Mouse (Mus musculus) lung, embryonic 14.5 days (tissue): ENCODE measurements around the gene Cep72. TPM values are rescaled to one million over a fixed set of nuclear protein-coding genes. Genes with fewer than 3 reads are reported as not detected.
"Not testable (repeated sequence)": the region's sequence is repeated elsewhere in the genome, so short reads cannot be mapped to it uniquely, and the experiment has no call there.

Experiments used
- ATAC-seq: fragments of 200-750 bp; cut with Nextera tagmentation; 2 replicates; pipeline ENCODE4 v1.8.0; 2017; ENCODE audit warnings: mild to moderate bottlenecking, moderate TSS enrichment, moderate library complexity; ENCODE audit not compliant: insufficient read depth
- DNase-seq: peaks from one replicate; pipeline ENCODE4 v3.0.0-alpha.2; 2015
- H3K27ac ChIP-seq: fragments of 300-500 bp; sonication (generic); 2 replicates; pipeline ENCODE4 v1.5.1; 2014; ENCODE audit warnings: low read depth, mild to moderate bottlenecking, moderate library complexity
- H3K27me3 ChIP-seq: fragments of 300-500 bp; sonication (generic); 2 replicates; pipeline ENCODE4 v1.6.1; 2014; ENCODE audit warnings: low read length, control low read depth; ENCODE audit not compliant: insufficient read depth
- H3K36me3 ChIP-seq: fragments of 300-500 bp; sonication (generic); 2 replicates; pipeline ENCODE4 v1.6.1; 2014; ENCODE audit warnings: control low read depth; ENCODE audit not compliant: insufficient read depth
- H3K4me1 ChIP-seq: fragments of 300-500 bp; sonication (generic); 2 replicates; pipeline ENCODE4 v1.6.1; 2014; ENCODE audit warnings: antibody characterized with exemption, control low read depth; ENCODE audit not compliant: insufficient read depth
- H3K4me2 ChIP-seq: fragments of 300-500 bp; sonication (generic); 2 replicates; pipeline ENCODE4 v1.6.1; 2014; ENCODE audit warnings: mild to moderate bottlenecking
- H3K4me3 ChIP-seq: fragments of 300-500 bp; sonication (generic); 2 replicates; pipeline ENCODE4 v1.5.1; 2014; ENCODE audit warnings: low read depth, low read length
- H3K9ac ChIP-seq: fragments of 300-500 bp; sonication (generic); 2 replicates; pipeline ENCODE4 v1.6.1; 2014
- H3K9me3 ChIP-seq: fragments of 300-500 bp; sonication (generic); 2 replicates; pipeline ENCODE4 v1.6.1; 2016; ENCODE audit warnings: low read depth, low read length, control low read depth
- CTCF ChIP-seq: IDR thresholded peaks from 2 replicates; pipeline ENCODE4 v1.5.1; 2016; ENCODE audit warnings: antibody characterized with exemption, low read depth
- WGBS: fragments of 180-500 bp; shearing (Covaris S2); extraction: QIAGEN DNeasy Blood & Tissue Kit; methylation state at CpG from one replicate; pipeline ENCODE4 v1.1.7; 2014; 5-methylcytosine and 5-hydroxymethylcytosine counted together
- polyA plus RNA-seq: library from polyadenylated mRNA; unstranded; fragments of >200 nt; fragmentation: Nextera tagmentation; extraction: Ambion mirVana; gene quantifications from 2 replicates; pipeline ENCODE4 v1.2.1, GENCODE M21; 2014

Gene Cep72
- polyA plus RNA-seq, 1 experiment from 2014 or later: 19.3 TPM

DNA sequence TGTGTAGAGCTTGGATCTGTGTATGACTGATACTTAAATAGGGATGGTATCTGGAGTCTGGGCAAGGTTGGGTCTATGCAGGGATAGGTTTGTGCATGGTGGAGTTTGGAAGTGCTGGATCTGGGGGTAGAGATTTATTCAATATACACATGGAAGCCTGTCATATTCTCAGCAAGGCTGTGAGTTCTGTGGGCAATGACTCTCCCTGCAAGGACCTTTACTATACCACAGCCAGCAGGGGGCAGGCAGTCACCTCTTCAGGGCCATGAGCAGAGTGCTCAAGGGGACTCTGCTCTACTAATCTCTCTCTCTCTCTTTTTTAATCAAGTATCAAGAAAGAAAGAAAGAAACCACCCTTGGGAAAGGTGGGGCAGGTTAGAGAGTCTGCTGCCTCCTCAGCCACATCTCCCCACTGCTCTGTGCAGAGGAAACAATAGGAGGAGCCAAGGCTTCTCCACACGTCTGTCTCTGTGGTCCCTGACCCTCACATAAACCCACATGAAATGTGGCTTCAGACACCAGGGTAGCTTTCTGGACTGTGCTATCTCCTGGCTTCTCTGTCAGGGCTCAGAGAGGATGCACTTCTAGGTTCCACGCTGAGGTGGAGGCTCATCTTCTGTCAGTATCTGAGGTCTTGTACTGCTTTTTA, 34.7 kb upstream of the Cep72 start:
- no peak overlapping the region for H3K9ac ChIP-seq
- peak; percentile 81 for TF ChIP-seq CTCF
- DNase-seq (peak; percentile 84), ATAC-seq (peak; percentile 78; the same call in 1 of the 2 replicates)
- no peaks in the 10 kb centered on the region for H3K27me3 ChIP-seq
- 35% methylated on average over 2 of the region's 2 CpGs for WGBS
- H3K9me3 ChIP-seq: no peaks in the 10 kb centered on the region
- H3K4me2 ChIP-seq: no peak overlapping the region
- no peaks in the 10 kb centered on the region for H3K36me3 ChIP-seq
- H3K4me1 ChIP-seq: no peaks in the 10 kb centered on the region
- no peak overlapping the region for H3K27ac ChIP-seq
- no peak overlapping the region for H3K4me3 ChIP-seq

DNA sequence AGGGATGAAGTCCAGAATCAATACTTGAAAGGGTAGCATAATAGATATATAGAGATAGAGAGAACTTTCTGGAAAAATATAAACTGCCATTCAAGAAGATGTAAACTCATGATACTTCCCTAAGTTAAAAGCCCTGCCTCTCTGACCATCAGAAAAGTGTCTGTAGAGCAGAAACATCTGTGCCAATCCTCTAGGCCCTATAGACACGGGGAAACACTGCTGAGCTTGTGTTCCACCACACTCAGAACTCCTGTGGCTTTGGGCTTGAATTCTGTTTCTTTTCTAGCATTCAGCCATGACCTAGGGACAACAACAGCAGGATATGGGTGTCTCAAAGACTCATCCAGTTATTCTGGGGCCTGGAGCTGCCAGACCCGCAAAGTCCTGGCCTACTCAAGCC, 33.8 kb upstream of the Cep72 start:
- Histone ChIP-seq H3K36me3 (no peaks in the 10 kb centered on the region), H3K9ac (no peak overlapping the region), H3K27ac (no peak overlapping the region), H3K27me3 (no peaks in the 10 kb centered on the region), H3K4me3 (no peak overlapping the region), H3K9me3 (no peaks in the 10 kb centered on the region), H3K4me2 (no peak overlapping the region), H3K4me1 (no peaks in the 10 kb centered on the region)
- ATAC-seq: peak; percentile 73; the same call in 1 of the 2 replicates
- DNase-seq: peak; percentile 70
- 37% methylated on average over 2 of the region's 2 CpGs for WGBS
- no peak for TF ChIP-seq CTCF

DNA sequence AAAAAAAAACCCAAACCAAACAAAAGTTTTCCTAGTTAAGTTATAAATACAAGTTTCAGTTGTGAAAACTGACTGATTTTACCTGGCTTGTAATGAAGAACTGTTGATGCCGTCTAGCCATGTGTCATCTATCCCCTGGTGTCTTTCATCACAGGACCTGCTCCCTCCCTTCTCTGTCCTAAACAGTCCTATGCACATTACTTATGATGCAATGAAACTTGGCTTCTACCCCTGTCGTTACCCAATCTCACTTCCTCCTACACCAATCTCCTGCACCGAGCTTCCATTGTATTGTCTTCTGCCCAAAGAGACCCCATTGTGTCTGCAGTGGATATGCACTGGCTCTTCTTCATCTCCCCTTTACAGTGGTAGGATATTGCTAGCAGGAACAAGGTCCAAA, 28.2 kb upstream of the Cep72 start:
- no peak overlapping the region for H3K27ac ChIP-seq
- no peak for ATAC-seq
- no peaks in the 10 kb centered on the region for H3K36me3 ChIP-seq
- H3K27me3 ChIP-seq: no peaks in the 10 kb centered on the region
- no peak overlapping the region for H3K4me2 ChIP-seq
- no peak overlapping the region for H3K9ac ChIP-seq
- no peaks in the 10 kb centered on the region for H3K9me3 ChIP-seq
- TF ChIP-seq CTCF: no peak
- no peak overlapping the region for H3K4me3 ChIP-seq
- no peaks in the 10 kb centered on the region for H3K4me1 ChIP-seq
- DNase-seq: no peak
- WGBS: 66% methylated on average over 3 of the region's 3 CpGs

DNA sequence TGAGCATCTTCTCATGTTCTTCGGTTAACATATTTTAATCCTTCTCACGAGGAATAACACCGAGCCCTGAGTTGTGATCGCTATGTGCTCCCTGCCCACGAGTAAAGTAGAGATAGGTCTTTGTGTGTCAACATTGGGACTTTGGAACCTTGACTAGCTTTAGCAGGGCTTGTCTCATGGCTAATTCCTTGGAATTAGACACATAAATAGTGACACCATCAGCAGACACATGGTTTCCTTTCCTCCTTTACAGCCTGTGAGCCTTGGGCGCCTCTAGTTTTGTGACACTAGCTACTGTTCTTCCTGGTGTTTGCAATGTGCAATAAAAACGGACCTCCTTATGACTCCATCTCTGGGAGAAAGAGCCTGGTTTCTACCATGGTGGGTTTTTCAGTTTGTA, 11.3 kb upstream of the Cep72 start:
- no peak for TF ChIP-seq CTCF
- no peak for DNase-seq
- no peak for ATAC-seq
- H3K9me3 ChIP-seq: no peaks in the 10 kb centered on the region
- H3K4me2 ChIP-seq: no peak overlapping the region
- no peaks in the 10 kb centered on the region for H3K36me3 ChIP-seq
- H3K4me1 ChIP-seq: no peaks in the 10 kb centered on the region
- no peak overlapping the region for H3K4me3 ChIP-seq
- no peak overlapping the region for H3K27ac ChIP-seq
- 78% methylated on average over 7 of the region's 7 CpGs for WGBS
- H3K27me3 ChIP-seq: no peaks in the 10 kb centered on the region
- H3K9ac ChIP-seq: no peak overlapping the region

DNA sequence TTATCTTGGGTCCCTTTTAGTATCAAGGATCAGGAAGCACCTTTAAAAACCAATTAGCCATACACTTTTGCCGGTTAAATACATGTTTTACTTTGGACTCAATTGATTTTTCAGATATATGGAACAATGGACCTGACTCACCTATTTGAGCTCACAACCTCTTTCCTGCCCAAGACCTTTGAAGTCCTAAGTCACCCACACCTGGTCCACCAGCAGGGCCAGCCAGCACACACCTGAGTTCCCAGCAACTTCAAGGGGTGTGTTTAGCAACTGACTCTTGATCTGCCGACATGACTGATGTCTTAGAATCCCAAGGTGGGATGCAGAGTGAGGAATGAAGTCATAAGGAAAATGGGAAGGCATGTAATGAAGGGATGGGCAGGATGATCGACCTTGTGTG, 9.6 kb upstream of the Cep72 start:
- Histone ChIP-seq H3K27me3 (no peaks in the 10 kb centered on the region), H3K4me3 (no peak overlapping the region), H3K27ac (no peak overlapping the region), H3K4me1 (no peaks in the 10 kb centered on the region), H3K4me2 (no peak overlapping the region), H3K9me3 (no peaks in the 10 kb centered on the region), H3K9ac (no peak overlapping the region), H3K36me3 (no peaks in the 10 kb centered on the region)
- ATAC-seq: no peak
- no peak for DNase-seq
- WGBS: 62% methylated on average over 3 of the region's 3 CpGs
- no peak for TF ChIP-seq CTCF

DNA sequence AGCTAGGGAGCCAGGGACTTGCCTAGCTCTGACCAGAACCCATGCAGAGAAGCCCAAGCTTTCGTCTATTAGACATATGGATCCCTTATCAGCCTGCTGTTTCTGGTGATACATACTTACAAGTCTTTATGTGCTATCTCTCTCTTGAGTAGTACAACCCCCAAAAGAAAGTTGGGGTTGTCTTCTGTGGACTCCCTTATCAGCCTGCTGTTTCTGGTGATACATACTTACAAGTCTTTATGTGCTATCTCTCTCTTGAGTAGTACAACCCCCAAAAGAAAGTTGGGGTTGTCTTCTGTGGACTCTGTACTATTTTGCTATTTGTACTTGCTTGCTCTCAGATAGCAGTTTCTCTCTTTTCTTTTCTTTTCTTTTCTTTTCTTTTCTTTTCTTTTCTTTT, 9.1 kb upstream of the Cep72 start:
- not testable (repeated sequence) for DNase-seq, H3K4me2 ChIP-seq, H3K9me3 ChIP-seq, H3K9ac ChIP-seq, H3K4me3 ChIP-seq, ATAC-seq, H3K4me1 ChIP-seq, H3K36me3 ChIP-seq, H3K27me3 ChIP-seq, H3K27ac ChIP-seq
- WGBS: 66% methylated on average over 1 of the region's 1 CpGs

DNA sequence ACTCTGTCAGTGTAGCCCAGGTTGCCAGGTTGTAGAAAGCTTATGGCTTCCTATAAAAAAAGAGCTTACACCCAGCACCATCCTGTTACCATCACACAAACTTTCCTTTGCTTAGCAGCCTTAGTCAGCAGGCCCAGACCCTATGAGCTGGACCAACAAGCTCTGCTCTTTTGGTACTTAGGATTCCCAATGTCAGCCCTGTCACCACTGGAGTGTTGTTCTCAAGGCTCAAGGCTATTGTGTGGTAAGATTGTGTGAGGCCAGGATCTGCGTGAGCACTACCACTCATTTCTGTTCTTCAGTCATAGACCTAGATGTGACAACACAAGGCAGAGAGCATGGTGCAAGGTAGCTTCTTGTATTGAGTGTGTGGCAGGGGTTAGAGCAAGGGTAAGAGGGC, 4.5 kb upstream of the Cep72 start:
- WGBS: 76% methylated on average over 1 of the region's 1 CpGs
- H3K4me2 ChIP-seq: no peak overlapping the region
- H3K9me3 ChIP-seq: no peaks in the 10 kb centered on the region
- no peak overlapping the region for H3K27ac ChIP-seq
- H3K36me3 ChIP-seq: no peaks in the 10 kb centered on the region
- no peaks in the 10 kb centered on the region for H3K4me1 ChIP-seq
- H3K9ac ChIP-seq: no peak overlapping the region
- ATAC-seq (no peak), DNase-seq (no peak)
- no peak for TF ChIP-seq CTCF
- H3K27me3 ChIP-seq: no peaks in the 10 kb centered on the region
- no peak overlapping the region for H3K4me3 ChIP-seq
